Mouse (Mus musculus) CH12.LX (cell line): ENCODE results near the gene Srpx. TPM values are rescaled to one million over a fixed set of nuclear protein-coding genes. Genes with fewer than 3 reads are reported as not detected.
A peak's percentile ranks its signal among the peaks of the same experiment; 100 is the strongest.

ENCODE experiments used
- DNase-seq: peaks from one replicate; pipeline ENCODE4 v3.0.0-alpha.2; 2013; ENCODE audit errors: extremely low read depth
- H3K27ac ChIP-seq: 2 replicates; pipeline ENCODE4 v1.5.1; 2012; ENCODE audit warnings: low read depth, mild to moderate bottlenecking, control low read depth, moderate library complexity; ENCODE audit not compliant: insufficient read depth
- H3K27me3 ChIP-seq: replicated peaks from 2 replicates; pipeline ENCODE3; 2012; ENCODE audit warnings: inconsistent platforms
- H3K36me3 ChIP-seq, 2 experiments: replicated peaks in 1 of 2; 2 replicates each; pipeline versions ENCODE3 to v1.6.1; 2012; ENCODE audit warnings: inconsistent platforms in 1 of 2, low read length in 1 of 2, mild to moderate bottlenecking in 1 of 2, mixed read lengths in 1 of 2, moderate library complexity in 1 of 2; ENCODE audit not compliant: control insufficient read depth in 1 of 2, insufficient read depth in 1 of 2
- H3K4me1 ChIP-seq, 2 experiments: 2 replicates each; pipeline ENCODE4 v1.6.1; 2012; ENCODE audit warnings: inconsistent platforms in 1 of 2, moderate library complexity in 1 of 2; ENCODE audit not compliant: insufficient read depth in 2 of 2, control insufficient read depth in 1 of 2
- H3K4me2 ChIP-seq: 2 replicates; pipeline ENCODE4 v1.6.1; 2012; ENCODE audit warnings: low read depth, mild to moderate bottlenecking, control low read depth; ENCODE audit not compliant: poor library complexity, insufficient read depth, severe bottlenecking
- H3K4me3 ChIP-seq, 3 experiments: fragments of 150-350 bp in 1 of 3; sonication (generic) in 1 of 3; replicated peaks in 1 of 3; 2 replicates each; pipeline versions ENCODE3 to v1.5.1; 2011 to 2012; ENCODE audit warnings: low read depth in 2 of 3, low read length in 2 of 3, mild to moderate bottlenecking in 2 of 3, moderate library complexity in 2 of 3, control low read depth in 1 of 3, improper control_type of control experiment in 1 of 3, inconsistent platforms in 1 of 3, mixed read lengths in 1 of 3; ENCODE audit not compliant: poor library complexity in 1 of 3
- H3K79me2 ChIP-seq: replicated peaks from 2 replicates; pipeline ENCODE4 v1.6.1; 2012; ENCODE audit warnings: mild to moderate bottlenecking, moderate library complexity; ENCODE audit not compliant: control insufficient read depth, poor library complexity, insufficient read depth, severe bottlenecking; ENCODE audit errors: extremely low read depth
- H3K9ac ChIP-seq: 2 replicates; pipeline ENCODE4 v1.6.1; 2012; ENCODE audit warnings: low read depth, mild to moderate bottlenecking, control low read depth, moderate library complexity; ENCODE audit not compliant: insufficient read depth
- H3K9me3 ChIP-seq: replicated peaks from 2 replicates; pipeline ENCODE3; 2012; ENCODE audit warnings: low read length, inconsistent platforms, mixed read lengths
- BHLHE40 ChIP-seq: IDR thresholded peaks from 2 replicates; pipeline ENCODE4 v1.6.1; 2011; ENCODE audit warnings: mild to moderate bottlenecking, low read depth, low read length, improper control_type of control experiment
- E2F4 ChIP-seq: IDR thresholded peaks from 2 replicates; pipeline ENCODE4 v1.6.1; 2011; ENCODE audit warnings: low read depth, low read length, improper control_type of control experiment; ENCODE audit not compliant: insufficient replicate concordance
- ELF1 ChIP-seq: IDR thresholded peaks from 2 replicates; pipeline ENCODE4 v1.6.1; 2014; ENCODE audit warnings: low read depth, mild to moderate bottlenecking, inconsistent platforms, low read length, improper control_type of control experiment
- HCFC1 ChIP-seq: IDR thresholded peaks from 2 replicates; pipeline ENCODE4 v1.6.1; 2012; ENCODE audit warnings: low read depth, mild to moderate bottlenecking, inconsistent platforms, low read length, improper control_type of control experiment
- IRF4 ChIP-seq: IDR thresholded peaks from 2 replicates; pipeline ENCODE4 v1.6.1; 2014; ENCODE audit warnings: low read depth, mild to moderate bottlenecking, inconsistent platforms, low read length, improper control_type of control experiment
- JUN ChIP-seq: IDR thresholded peaks from 2 replicates; pipeline ENCODE4 v1.6.1; 2011; ENCODE audit warnings: low read depth, mild to moderate bottlenecking, low read length, improper control_type of control experiment, moderate library complexity; ENCODE audit not compliant: insufficient read depth
- KAT2A ChIP-seq: IDR thresholded peaks from 2 replicates; pipeline ENCODE4 v1.6.1; 2012; ENCODE audit warnings: low read length, improper control_type of control experiment, inconsistent platforms; ENCODE audit not compliant: insufficient replicate concordance
- MAFK ChIP-seq: IDR thresholded peaks from 2 replicates; pipeline ENCODE4 v1.6.1; 2011; ENCODE audit warnings: low read length, improper control_type of control experiment; ENCODE audit not compliant: insufficient replicate concordance
- MAX ChIP-seq: IDR thresholded peaks from 2 replicates; pipeline ENCODE4 v1.6.1; 2011; ENCODE audit warnings: low read length, improper control_type of control experiment
- MEF2A ChIP-seq: IDR thresholded peaks from 2 replicates; pipeline ENCODE4 v1.6.1; 2014; ENCODE audit warnings: low read depth, mild to moderate bottlenecking, inconsistent platforms, low read length, improper control_type of control experiment, borderline replicate concordance
- MXI1 ChIP-seq: IDR thresholded peaks from 2 replicates; pipeline ENCODE4 v1.6.1; 2011; ENCODE audit warnings: mild to moderate bottlenecking, low read depth, low read length, improper control_type of control experiment
- MYC ChIP-seq: IDR thresholded peaks from 2 replicates; pipeline ENCODE4 v1.6.1; 2011; ENCODE audit warnings: low read depth, mild to moderate bottlenecking, improper control_type of control experiment, low read length
- NRF1 ChIP-seq: IDR thresholded peaks from 2 replicates; pipeline ENCODE4 v1.6.1; 2014; ENCODE audit warnings: low read depth, mild to moderate bottlenecking, inconsistent platforms, low read length, improper control_type of control experiment, moderate library complexity
- TCF12 ChIP-seq: IDR thresholded peaks from 2 replicates; pipeline ENCODE4 v1.6.1; 2014; ENCODE audit warnings: low read depth, mild to moderate bottlenecking, inconsistent platforms, low read length, improper control_type of control experiment
- UBTF ChIP-seq: IDR thresholded peaks from 2 replicates; pipeline ENCODE4 v1.6.1; 2012; ENCODE audit warnings: low read depth, mild to moderate bottlenecking, inconsistent platforms, low read length, improper control_type of control experiment, moderate library complexity
- USF1 ChIP-seq: IDR thresholded peaks from 2 replicates; pipeline ENCODE4 v1.6.1; 2014; ENCODE audit warnings: low read depth, mild to moderate bottlenecking, inconsistent platforms, low read length, improper control_type of control experiment
- USF2 ChIP-seq: conservative IDR thresholded peaks from 2 replicates; pipeline ENCODE4 v1.6.1; 2011; ENCODE audit warnings: low read depth, low read length, improper control_type of control experiment
- dilution Hi-C: fragments of 300-500 bp; cut with MboI; formaldehyde crosslinking; loops from 2 replicates; pipeline ENCODE4 v1.14.3; 2020; ENCODE audit warnings: low sequenced_read_pairs; ENCODE audit not compliant: extremely low pct_unique_long_range_greater_than_20kb, extremely low pct_ligation_motif_present
- in situ Hi-C: fragments of 300-500 bp; cut with MboI; formaldehyde crosslinking; loops from 3 replicates; pipeline ENCODE4 v1.14.3; 2019; ENCODE audit warnings: low sequenced_read_pairs, low pct_ligation_motif_present, low pct_unique_long_range_greater_than_20kb, mixed read lengths
- polyA plus RNA-seq: library from polyadenylated mRNA; unstranded; fragments of >175 nt; gene quantifications from 2 replicates; pipeline ENCODE4 v1.2.1, GENCODE M21; 2012; ENCODE audit warnings: low read depth; ENCODE audit not compliant: insufficient read length
- total RNA-seq, 2 experiments: library from RNA; depleted of rRNA; stranded (reverse); fragments of 300-350 nt in 1 of 2; fragments of >200 nt in 1 of 2; gene quantifications; 2 replicates each; pipeline ENCODE4 v1.2.3; 2012 to 2014

The Srpx gene
- total and polyA plus RNA-seq, 3 experiments = not detected

GRCm38 (mm10) chrX:10110736-10111135 lies 6.8 kb downstream of the Srpx start:
- TF ChIP-seq USF1 (no peak), HCFC1 (no peak), ELF1 (no peak), MAX (no peak), NRF1 (no peak), JUN (no peak), MYC (no peak), MAFK (no peak), IRF4 (no peak), BHLHE40 (no peak), UBTF (no peak), MEF2A (no peak), MXI1 (no peak), TCF12 (no peak), E2F4 (no peak), KAT2A (no peak)

GRCm38 (mm10) chrX:10108558-10108957 lies 9.0 kb downstream of the Srpx start:
- no peak overlapping the region for H3K4me3 ChIP-seq
- no peaks in the 10 kb centered on the region for H3K9me3 ChIP-seq
- no peaks in the 10 kb centered on the region for H3K36me3 ChIP-seq
- H3K9ac ChIP-seq = no peak overlapping the region
- TF ChIP-seq MAFK (peak; percentile 98), USF2 (no peak)
- no peaks in the 10 kb centered on the region for H3K79me2 ChIP-seq
- in situ Hi-C loops (no loop called here), dilution Hi-C loops (no loop called here)
- peak; percentile 48 for DNase-seq
- no peaks in the 10 kb centered on the region for H3K27me3 ChIP-seq
- no peak overlapping the region for H3K27ac ChIP-seq
- H3K4me1 ChIP-seq = peaks cover 0 to 3% of the 10 kb centered on the region in 2 experiments; a peak in 1 of 4 replicates
- peak overlapping the region; percentile 31 for H3K4me2 ChIP-seq

More at GRCm38 (mm10) chrX:10110736-10111135, 6.8 kb downstream of the Srpx start:
- dilution Hi-C loops (no loop called here), in situ Hi-C loops (no loop called here)
- Histone ChIP-seq H3K79me2 (no peaks in the 10 kb centered on the region), H3K27me3 (no peaks in the 10 kb centered on the region), H3K4me3 (no peak overlapping the region), H3K4me1 (peaks cover 0 to 3% of the 10 kb centered on the region in 2 experiments; a peak in 1 of 4 replicates), H3K9me3 (no peaks in the 10 kb centered on the region), H3K36me3 (no peaks in the 10 kb centered on the region), H3K27ac (no peak overlapping the region), H3K9ac (no peak overlapping the region), H3K4me2 (no peak overlapping the region)
- no peak for DNase-seq
